Mouse (Mus musculus) stomach, postnatal 0 days (tissue): Measurements from ENCODE around the gene Shank3. TPM values are rescaled to one million over a fixed set of nuclear protein-coding genes. Genes with fewer than 3 reads are reported as not detected.

Source experiments
- ATAC-seq: fragments of 200-750 bp; cut with Nextera tagmentation; 2 replicates; pipeline ENCODE4 v1.8.0; 2017; ENCODE audit not compliant: low FRiP score, low TSS enrichment
- DNase-seq: peaks from one replicate; pipeline ENCODE4 v3.0.0-alpha.2; 2016; ENCODE audit warnings: low spot score
- H3K27ac ChIP-seq: fragments of 300-500 bp; sonication (generic); replicated peaks from 2 replicates; pipeline ENCODE4 v1.5.1; 2014; ENCODE audit warnings: mild to moderate bottlenecking, control low read depth
- H3K27me3 ChIP-seq: fragments of 300-500 bp; sonication (generic); 2 replicates; pipeline ENCODE4 v1.6.1; 2014; ENCODE audit warnings: low read length; ENCODE audit not compliant: control insufficient read depth, insufficient read depth
- H3K36me3 ChIP-seq: fragments of 300-500 bp; sonication (generic); 2 replicates; pipeline ENCODE4 v1.6.1; 2014; ENCODE audit warnings: low read length, mixed read lengths; ENCODE audit not compliant: control insufficient read depth, insufficient read depth
- H3K4me1 ChIP-seq: fragments of 300-500 bp; sonication (generic); replicated peaks from 2 replicates; pipeline ENCODE4 v1.6.1; 2014; ENCODE audit warnings: antibody characterized with exemption; ENCODE audit not compliant: control insufficient read depth, insufficient read depth
- H3K4me2 ChIP-seq: fragments of 300-500 bp; sonication (generic); replicated peaks from 2 replicates; pipeline ENCODE4 v1.6.1; 2014; ENCODE audit warnings: low read depth, mild to moderate bottlenecking, control low read depth, moderate library complexity
- H3K4me3 ChIP-seq: fragments of 300-500 bp; sonication (generic); 2 replicates; pipeline ENCODE4 v1.5.1; 2014; ENCODE audit warnings: low read depth, low read length, control low read depth
- H3K9ac ChIP-seq: fragments of 300-500 bp; sonication (generic); 2 replicates; pipeline ENCODE4 v1.6.1; 2014; ENCODE audit warnings: mild to moderate bottlenecking, low read length, control low read depth, mixed read lengths
- H3K9me3 ChIP-seq: fragments of 300-500 bp; sonication (generic); 2 replicates; pipeline ENCODE4 v1.6.1; 2016; ENCODE audit warnings: low read length; ENCODE audit not compliant: control insufficient read depth
- CTCF ChIP-seq: IDR thresholded peaks from 2 replicates; pipeline ENCODE4 v1.5.1; 2016; ENCODE audit warnings: antibody characterized with exemption, low read depth, mild to moderate bottlenecking, moderate library complexity
- EP300 ChIP-seq: optimal IDR thresholded peaks from 2 replicates; pipeline ENCODE3; 2016; ENCODE audit warnings: antibody characterized with exemption
- WGBS: fragments of 180-500 bp; shearing (Covaris S2); extraction: QIAGEN DNeasy Blood & Tissue Kit; methylation state at CpG from one replicate; pipeline ENCODE4 v1.1.7; 2014; 5-methylcytosine and 5-hydroxymethylcytosine counted together
- polyA plus RNA-seq: library from polyadenylated mRNA; unstranded; fragments of >200 nt; fragmentation: Nextera tagmentation; extraction: Ambion mirVana; gene quantifications from 2 replicates; pipeline ENCODE4 v1.2.1, GENCODE M21; 2015

Gene Shank3
- polyA plus RNA-seq, 1 experiment from 2014 or later = 0.40 TPM

GRCm38 (mm10) chr15:89480584-89480983 is 18.8 kb upstream of the Shank3 start:
- H3K36me3 ChIP-seq = no peaks in the 10 kb centered on the region
- 42% methylated on average over 8 of the region's 8 CpGs for WGBS
- H3K4me2 ChIP-seq = no peak overlapping the region
- ATAC-seq (no peak), DNase-seq (no peak)
- no peak overlapping the region; the same call in 1 of the 2 replicates for H3K27ac ChIP-seq
- TF ChIP-seq CTCF = no peak
- no peak for TF ChIP-seq EP300
- H3K27me3 ChIP-seq = no peaks in the 10 kb centered on the region
- no peaks in the 10 kb centered on the region for H3K4me1 ChIP-seq
- H3K4me3 ChIP-seq = no peak overlapping the region
- H3K9ac ChIP-seq = no peak overlapping the region
- no peaks in the 10 kb centered on the region for H3K9me3 ChIP-seq

- no peaks in the 10 kb centered on the region for H3K36me3 ChIP-seq
- no peaks in the 10 kb centered on the region for H3K4me1 ChIP-seq
- 69% methylated on average over 12 of the region's 12 CpGs for WGBS
- DNase-seq = no peak
- no peak overlapping the region for H3K9ac ChIP-seq
- H3K4me2 ChIP-seq = no peak overlapping the region
- no peak overlapping the region for H3K4me3 ChIP-seq
- no peak for TF ChIP-seq CTCF
- no peak for TF ChIP-seq EP300
- no peak overlapping the region for H3K27ac ChIP-seq
- no peak for ATAC-seq
- H3K27me3 ChIP-seq = no peaks in the 10 kb centered on the region
- no peaks in the 10 kb centered on the region for H3K9me3 ChIP-seq
These were observed 11.2 kb upstream of the Shank3 start for GRCm38 (mm10) chr15:89488182-89488581.

GRCm38 (mm10) chr15:89488611-89489117 is 10.8 kb upstream of the Shank3 start:
- Histone ChIP-seq H3K36me3 (no peaks in the 10 kb centered on the region), H3K27me3 (no peaks in the 10 kb centered on the region), H3K4me2 (no peak overlapping the region), H3K9ac (no peak overlapping the region), H3K4me3 (no peak overlapping the region), H3K27ac (no peak overlapping the region), H3K4me1 (no peaks in the 10 kb centered on the region), H3K9me3 (no peaks in the 10 kb centered on the region)
- no peak for ATAC-seq
- no peak for DNase-seq
- TF ChIP-seq EP300 (no peak), CTCF (no peak)
- WGBS = 39% methylated on average over 14 of the region's 14 CpGs

- Histone ChIP-seq H3K4me1 (no peaks in the 10 kb centered on the region), H3K9ac (no peak overlapping the region), H3K27ac (no peak overlapping the region), H3K27me3 (no peaks in the 10 kb centered on the region), H3K4me3 (no peak overlapping the region), H3K36me3 (no peaks in the 10 kb centered on the region), H3K9me3 (no peaks in the 10 kb centered on the region), H3K4me2 (no peak overlapping the region)
- DNase-seq (no peak), ATAC-seq (no peak)
- 74% methylated on average over 4 of the region's 4 CpGs for WGBS
- TF ChIP-seq CTCF (peak; percentile 57), EP300 (no peak)
These were observed 4.5 kb upstream of the Shank3 start for GRCm38 (mm10) chr15:89494970-89495369.

- H3K4me3 ChIP-seq = no peak overlapping the region
- no peak for TF ChIP-seq CTCF
- no peak for TF ChIP-seq EP300
- H3K36me3 ChIP-seq = no peaks in the 10 kb centered on the region
- ATAC-seq (no peak), DNase-seq (no peak)
- no peaks in the 10 kb centered on the region for H3K9me3 ChIP-seq
- no peaks in the 10 kb centered on the region; the same call in 1 of the 2 replicates for H3K27me3 ChIP-seq
- H3K27ac ChIP-seq = no peak overlapping the region
- no peaks in the 10 kb centered on the region for H3K4me1 ChIP-seq
- H3K4me2 ChIP-seq = no peak overlapping the region
- H3K9ac ChIP-seq = no peak overlapping the region
- WGBS = 60% methylated on average over 4 of the region's 4 CpGs
These were observed 3.3 kb upstream of the Shank3 start for GRCm38 (mm10) chr15:89496131-89496530.

- H3K9me3 ChIP-seq = no peaks in the 10 kb centered on the region
- no peak overlapping the region for H3K4me3 ChIP-seq
- H3K36me3 ChIP-seq = no peaks in the 10 kb centered on the region
- DNase-seq (no peak), ATAC-seq (no peak)
- no peak overlapping the region for H3K4me2 ChIP-seq
- no peaks in the 10 kb centered on the region; the same call in 1 of the 2 replicates for H3K27me3 ChIP-seq
- no peak for TF ChIP-seq EP300
- no peak for TF ChIP-seq CTCF
- 46% methylated on average over 2 of the region's 2 CpGs for WGBS
- no peak overlapping the region for H3K9ac ChIP-seq
- no peaks in the 10 kb centered on the region for H3K4me1 ChIP-seq
- no peak overlapping the region for H3K27ac ChIP-seq
These were observed 2.6 kb upstream of the Shank3 start for GRCm38 (mm10) chr15:89496841-89497240.
